Mouse (Mus musculus): ENCODE measurements around the gene Brip1.
A peak's percentile ranks its signal among the peaks of the same experiment; 100 is the strongest.
"Not testable (repeated sequence)": the region's sequence is repeated elsewhere in the genome, so short reads cannot be mapped to it uniquely, and the experiment has no call there.

The Brip1 gene

DNA sequence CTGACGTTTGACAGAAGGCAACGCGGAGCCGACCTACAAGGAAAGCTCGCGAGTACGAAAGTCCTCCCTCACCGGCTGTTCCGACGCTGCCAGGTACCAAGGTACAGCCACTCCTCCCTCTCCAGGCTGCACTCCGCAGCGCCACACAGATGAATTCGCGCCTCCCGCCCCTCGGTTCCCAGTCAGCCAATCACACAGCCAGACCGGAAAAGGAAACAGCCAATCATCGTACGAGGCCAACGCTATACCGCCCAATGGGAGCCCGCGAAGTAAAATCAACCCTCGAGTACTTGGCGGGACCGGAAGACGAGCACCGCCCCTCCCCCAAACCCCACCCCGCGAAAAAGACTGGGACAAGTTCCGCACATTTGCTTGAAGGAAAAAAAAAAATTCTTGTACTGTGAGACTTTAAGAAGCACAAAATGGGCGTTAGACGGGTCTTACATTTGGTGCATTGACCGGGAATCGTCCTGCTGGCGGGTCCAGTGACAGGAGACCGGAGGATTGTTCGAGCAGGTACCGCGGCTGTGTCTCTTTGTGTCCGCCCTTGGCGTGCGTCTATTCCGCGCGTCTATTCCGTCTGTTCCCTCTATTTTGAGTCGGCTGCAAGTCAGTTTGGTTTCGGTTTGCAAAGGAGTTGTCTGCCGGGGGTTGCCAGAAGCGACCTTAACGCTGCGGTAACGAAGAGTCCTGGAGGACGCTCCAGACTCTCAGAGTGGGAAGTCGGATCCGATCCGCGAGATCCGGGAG, at the start of gene Brip1:
Gene Brip1 (minus strand): TSS at position 157 of the 750 bp plus-strand sequence.
- DNase-seq: peak; percentile 94

GRCm38 (mm10) chr11:86232446-86232845, 31.5 kb upstream of the Brip1 start:
- DNase-seq: peak; percentile 33

- DNase-seq: peak; percentile 23
Measured at GRCm38 (mm10) chr11:86231781-86232350, 30.9 kb upstream of the Brip1 start.

DNA sequence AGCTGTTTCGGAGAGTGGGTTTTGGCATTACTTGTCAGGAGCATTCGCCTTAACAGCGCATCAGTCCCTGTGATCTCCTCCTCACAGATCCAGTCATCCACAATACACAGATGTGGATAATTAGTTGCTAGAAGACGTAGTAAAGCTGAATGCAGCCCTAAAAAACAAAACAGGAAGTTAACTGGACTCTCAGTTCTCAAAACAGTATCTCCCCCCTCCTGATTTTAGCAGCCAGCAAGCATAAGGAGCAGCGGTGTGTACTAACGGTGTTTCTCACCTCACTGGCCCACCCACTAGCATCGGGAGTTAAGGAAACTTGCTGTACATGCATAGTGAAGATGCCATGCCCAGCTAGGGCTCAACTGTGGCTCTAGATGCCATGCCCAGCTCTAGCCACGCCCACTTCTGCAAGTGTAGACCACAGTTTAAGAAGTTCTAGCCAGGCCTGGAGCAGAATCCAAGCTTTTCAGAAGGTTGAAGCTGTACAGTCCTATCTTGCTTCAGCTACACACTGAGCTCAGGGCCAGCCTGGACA, 25.7 kb upstream of the Brip1 start:
- no peak for DNase-seq

DNA sequence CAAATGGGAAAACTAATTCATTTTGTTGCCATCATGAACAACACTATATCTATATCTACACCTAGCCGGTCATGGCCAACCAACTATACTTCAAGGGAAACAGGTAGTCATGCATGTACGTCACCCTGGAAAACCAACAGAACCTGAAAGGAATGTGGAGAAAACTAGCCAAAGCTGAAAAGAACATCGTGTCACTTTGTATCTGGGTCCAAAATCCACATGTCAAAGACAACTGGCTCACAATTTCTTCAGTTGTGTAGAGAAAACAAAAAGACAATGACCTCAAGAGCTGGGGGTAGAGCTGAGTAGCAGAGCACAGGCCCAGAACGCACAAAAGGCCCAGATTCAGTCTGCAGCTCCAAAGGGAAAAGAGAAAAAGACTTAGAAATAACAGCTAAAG, 24.8 kb upstream of the Brip1 start:
- no peak for DNase-seq

GRCm38 (mm10) chr11:86211803-86212202, 10.8 kb upstream of the Brip1 start:
- no peak for DNase-seq

- no peak for DNase-seq
Measured at GRCm38 (mm10) chr11:86209123-86209522, 8.1 kb upstream of the Brip1 start.

- no peak for DNase-seq
Measured at GRCm38 (mm10) chr11:86205876-86206275, 4.9 kb upstream of the Brip1 start.

DNA sequence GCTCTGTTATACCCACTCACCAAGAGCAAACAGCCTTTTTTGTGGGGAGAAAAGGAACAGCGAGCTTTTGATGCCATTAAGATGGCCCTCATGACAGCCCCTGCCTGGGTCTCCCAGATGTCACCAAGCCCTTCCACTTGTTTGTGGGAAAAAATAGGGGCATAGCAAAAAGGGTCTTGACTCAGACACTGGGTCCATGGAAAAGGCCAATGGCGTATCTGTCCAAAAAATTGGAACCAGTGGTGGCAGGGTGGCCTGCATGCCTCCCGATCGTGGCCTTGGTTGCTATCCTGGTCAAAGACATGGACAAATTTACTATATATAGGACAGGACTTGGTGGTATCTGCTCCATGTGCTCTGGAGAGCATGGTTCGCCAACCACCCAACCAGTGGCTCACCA, 4.0 kb upstream of the Brip1 start:
- DNase-seq: no peak

GRCm38 (mm10) chr11:86201901-86202675, 1.1 kb upstream of the Brip1 start:
- DNase-seq: peak; percentile 42

DNA sequence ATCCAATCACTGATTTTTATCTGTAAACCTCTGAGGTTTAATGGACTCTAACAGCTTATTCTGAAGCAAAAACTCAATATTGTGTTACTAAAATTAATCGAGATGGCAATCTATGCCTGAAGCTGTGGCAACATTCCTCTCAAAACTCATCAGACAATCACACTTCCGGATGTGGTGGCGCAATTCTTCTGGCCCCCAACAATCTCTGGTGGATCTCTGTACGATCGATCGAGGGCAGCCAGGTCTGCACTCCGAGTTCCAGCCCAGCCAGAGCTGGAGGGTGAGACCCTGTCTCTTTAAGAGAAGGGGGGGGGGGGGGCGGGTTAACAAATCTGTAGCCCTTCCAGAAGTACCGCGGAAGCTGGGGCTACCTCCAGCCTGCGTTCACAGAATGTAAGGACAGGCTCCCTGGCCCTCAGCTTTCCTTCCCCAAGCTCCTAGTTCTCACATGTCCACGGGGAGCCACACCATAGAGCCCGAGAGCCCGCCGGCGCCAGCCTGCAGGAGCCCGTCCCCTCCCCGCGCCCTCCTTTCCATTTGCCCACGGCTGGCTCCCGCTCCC, 452 bp downstream of the Brip1 start:
- no peak for DNase-seq

DNA sequence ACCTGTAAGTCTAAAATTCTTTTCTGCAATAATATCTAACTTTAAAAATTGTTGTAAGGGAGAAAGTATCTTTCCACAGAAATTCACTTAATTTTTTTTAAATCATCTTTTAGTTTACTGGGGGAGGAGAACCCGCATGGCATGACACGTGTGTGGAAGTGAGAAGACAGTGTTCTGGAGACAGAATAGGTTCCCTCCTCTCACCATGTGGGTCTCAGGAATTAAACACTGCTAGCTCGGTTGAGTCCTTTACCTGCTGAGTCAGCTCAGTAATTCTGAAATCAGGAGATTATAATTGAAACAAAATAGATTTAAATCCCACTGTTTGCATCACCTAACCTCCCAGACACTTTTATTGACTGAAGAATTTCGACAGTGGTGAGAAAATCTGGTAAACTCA, 1.3 kb downstream of the Brip1 start:
- no peak for DNase-seq

DNA sequence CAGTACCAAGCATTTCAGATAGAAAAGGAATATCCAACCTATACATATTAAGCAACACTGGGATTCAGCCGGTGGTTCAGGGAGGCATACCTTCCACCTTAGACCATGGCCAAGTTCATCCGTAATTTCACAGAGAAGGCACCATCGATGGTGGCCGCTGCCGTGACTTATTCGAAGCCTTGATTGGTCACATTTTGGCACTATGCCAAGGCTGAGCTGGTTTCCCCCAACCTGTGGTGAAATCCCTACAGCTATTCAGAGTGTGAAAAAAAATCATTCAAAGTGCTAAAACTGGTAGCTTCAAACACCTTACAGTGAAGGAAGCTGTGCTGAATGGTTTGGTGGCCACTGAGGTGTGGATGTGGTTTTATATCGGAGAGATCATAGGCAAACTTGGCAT, 15.8 kb downstream of the Brip1 start:
- not testable (repeated sequence) for DNase-seq

- DNase-seq: no peak
Measured at GRCm38 (mm10) chr11:86175833-86176232, 25.2 kb downstream of the Brip1 start.

- peak; percentile 81 for DNase-seq
Measured at GRCm38 (mm10) chr11:86174173-86174572, 26.8 kb downstream of the Brip1 start.

- DNase-seq: no peak
Measured at GRCm38 (mm10) chr11:86170743-86171142, 30.2 kb downstream of the Brip1 start.

- DNase-seq: no peak
Measured at GRCm38 (mm10) chr11:86160251-86160650, 40.7 kb downstream of the Brip1 start.

DNA sequence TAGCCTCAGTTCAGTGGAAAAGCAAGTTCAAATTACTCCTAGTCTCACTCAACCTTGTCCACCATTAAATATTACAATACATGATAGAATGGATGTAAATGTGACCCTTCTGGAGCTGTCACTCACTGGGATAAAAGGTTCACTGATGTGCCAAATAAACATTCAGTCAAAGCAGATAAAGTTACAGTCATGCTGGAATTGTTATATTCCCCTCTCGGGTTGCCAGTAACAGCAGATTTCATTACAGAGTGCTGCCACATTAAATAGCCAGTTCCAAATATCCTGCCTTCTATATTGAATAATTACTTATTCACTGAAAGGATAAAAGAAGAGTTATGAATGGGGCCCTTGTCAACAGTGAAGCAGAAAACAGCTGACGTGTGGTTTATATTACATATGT, 42.0 kb downstream of the Brip1 start:
- no peak for DNase-seq

GRCm38 (mm10) chr11:86155638-86156037, 45.4 kb downstream of the Brip1 start:
- DNase-seq: no peak

DNA sequence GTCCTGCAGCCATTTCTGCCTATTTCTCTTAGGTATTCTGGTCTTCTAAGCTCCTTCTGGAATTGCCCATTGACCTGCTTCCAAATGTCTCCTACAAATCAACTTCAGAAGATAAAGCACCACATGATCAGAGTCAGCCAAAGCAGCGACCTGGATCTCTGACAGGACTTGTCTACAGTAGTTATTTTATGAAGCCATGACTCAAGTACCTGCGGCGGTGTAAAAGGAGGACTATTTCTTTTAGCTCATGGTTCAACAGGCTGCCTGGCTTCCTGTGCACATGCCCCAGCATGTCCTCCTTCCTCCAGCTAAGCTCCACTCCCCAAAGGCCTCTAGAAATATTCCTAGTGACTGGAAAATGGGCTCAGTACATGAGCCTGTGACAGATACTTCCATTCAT, 69.7 kb downstream of the Brip1 start:
- DNase-seq: no peak

GRCm38 (mm10) chr11:86117078-86117869, 83.7 kb downstream of the Brip1 start:
- DNase-seq: no peak

DNA sequence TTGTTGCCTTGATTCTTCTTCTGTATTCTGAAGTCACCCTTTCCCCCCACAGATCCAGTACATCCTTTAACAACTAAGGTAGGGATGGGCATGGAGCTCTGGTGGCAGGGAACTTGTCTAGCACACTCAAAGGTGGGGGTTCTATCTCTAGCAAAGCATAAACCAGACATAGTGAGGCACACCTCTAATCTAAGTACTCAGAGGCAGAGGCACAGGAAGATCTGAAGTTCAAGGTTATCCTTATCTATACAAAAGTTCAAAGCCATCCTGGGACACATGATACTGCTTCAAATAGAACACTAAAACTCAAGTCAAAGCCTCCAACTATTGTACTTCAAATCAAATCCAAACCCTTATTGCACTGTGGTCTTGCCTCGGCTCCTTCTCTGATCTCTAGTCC, 85.0 kb downstream of the Brip1 start:
- no peak for DNase-seq
